Mouse (Mus musculus): Measurements from ENCODE around the gene Zfp747. TPM values are rescaled to one million over a fixed set of nuclear protein-coding genes. Genes with fewer than 3 reads are reported as not detected.
A peak's percentile ranks its signal among the peaks of the same experiment; 100 is the strongest.
"Not testable (repeated sequence)": the region's sequence is repeated elsewhere in the genome, so short reads cannot be mapped to it uniquely, and the experiment has no call there.

The Zfp747 gene
- polyA plus RNA-seq (2011; ENCODE audit: insufficient read depth, insufficient read length, low replicate concordance, missing spikeins): 2.8 and 3.9 TPM in 2 replicates

DNA sequence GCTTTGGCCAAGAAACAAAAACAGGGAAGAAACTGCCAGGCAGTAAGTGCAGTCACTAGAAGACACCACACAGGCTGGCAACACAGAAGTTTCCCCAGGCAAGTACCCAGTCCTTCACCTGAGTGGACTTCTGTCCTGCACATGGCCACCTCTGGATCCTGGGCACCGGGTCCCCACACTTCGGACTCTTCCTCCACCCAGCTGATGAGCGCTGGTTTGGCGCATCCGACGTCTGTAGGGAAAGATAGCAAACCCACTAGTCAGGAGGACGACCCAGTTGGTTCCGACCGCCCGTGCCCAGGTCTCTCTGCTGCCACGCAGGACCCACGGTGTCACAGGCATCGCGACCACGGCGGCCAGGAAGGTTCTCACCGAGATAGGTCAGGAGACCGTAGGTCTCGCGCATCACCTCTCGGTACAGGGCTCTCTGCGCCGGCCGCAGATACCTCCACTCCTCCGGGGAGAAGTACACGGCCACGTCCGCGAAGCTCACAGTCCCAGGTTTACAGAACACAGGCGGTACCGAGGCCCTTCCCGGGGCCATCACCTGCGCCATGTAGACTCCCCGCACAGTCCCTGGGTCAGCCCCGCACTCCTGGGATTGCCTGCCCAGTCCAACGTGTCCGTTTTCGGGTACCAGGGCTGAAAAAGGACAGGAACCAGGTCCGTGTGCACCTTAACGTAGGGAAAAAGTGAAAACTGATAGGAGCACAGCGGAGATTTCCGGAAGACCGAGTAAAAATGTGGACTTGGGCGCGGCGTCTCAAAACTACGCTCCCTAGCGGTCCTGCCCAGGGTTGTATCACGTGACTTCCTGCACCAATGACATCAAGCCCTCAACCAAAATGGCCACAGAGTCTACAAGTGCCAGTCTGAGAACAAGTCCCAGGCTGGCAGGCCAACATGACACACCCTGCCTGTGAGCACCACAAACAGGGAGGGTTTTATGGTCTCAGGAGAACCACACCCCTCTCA, at the start of gene Zfp747:
Gene Zfp747 (minus strand): TSS at position 780 of the 975 bp plus-strand sequence.
- Histone ChIP-seq H3K4me3 (replicated peaks; ENCODE audit: control insufficient read depth, low read depth, low read length) (peak within 1 kb of the TSS; percentile 96), H3K27ac (ENCODE audit: control insufficient read depth, insufficient read depth, low read depth, low read length, poor library complexity) (peak within 1 kb of the TSS; percentile 28)
- WGBS: under 1% methylated on average over 49 of the region's 49 CpGs
- H3K4me1 ChIP-seq (ENCODE audit: control insufficient read depth, insufficient read depth, low read length): not testable (repeated sequence)
- TF ChIP-seq CTCF (IDR thresholded peaks at IDR 0.05; ENCODE audit: control insufficient read depth, insufficient read depth, low read length): peak; percentile 68

DNA sequence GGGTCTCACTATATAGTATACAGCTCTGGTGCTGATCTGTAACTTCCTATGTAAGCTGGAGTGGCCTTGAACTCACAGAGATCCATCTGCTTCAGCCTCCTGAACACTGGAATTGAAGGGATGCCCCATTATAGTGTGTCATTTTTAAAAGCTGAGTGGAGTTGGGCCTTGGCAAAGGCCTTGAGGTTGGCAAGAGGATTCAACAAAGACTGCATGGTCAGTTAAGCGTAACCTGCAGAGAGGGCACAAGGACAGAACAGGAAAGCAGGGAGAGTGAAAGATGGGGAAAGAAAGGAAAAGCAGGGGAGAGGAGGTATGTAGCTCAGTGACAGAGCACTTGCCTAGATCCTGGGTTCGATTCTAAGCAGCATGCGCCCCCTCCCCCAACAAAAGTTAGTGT, 49.4 kb upstream of the Zfp747 start:
- no peak overlapping the region for H3K27ac ChIP-seq (ENCODE audit: control insufficient read depth, insufficient read depth, low read depth, low read length, poor library complexity)
- TF ChIP-seq POLR2A (IDR thresholded peaks at IDR 0.05; ENCODE audit: borderline replicate concordance, control insufficient read depth, low read depth, low read length) (no peak), CTCF (IDR thresholded peaks at IDR 0.05; ENCODE audit: control insufficient read depth, insufficient read depth, low read length) (no peak)
- H3K4me3 ChIP-seq (replicated peaks; ENCODE audit: control insufficient read depth, low read depth, low read length): no peak overlapping the region
- 79% methylated on average over 3 of the region's 3 CpGs for WGBS
- H3K4me1 ChIP-seq (ENCODE audit: control insufficient read depth, insufficient read depth, low read length): peaks cover 2% of the 10 kb centered on the region; the same call in 1 of the 2 replicates

DNA sequence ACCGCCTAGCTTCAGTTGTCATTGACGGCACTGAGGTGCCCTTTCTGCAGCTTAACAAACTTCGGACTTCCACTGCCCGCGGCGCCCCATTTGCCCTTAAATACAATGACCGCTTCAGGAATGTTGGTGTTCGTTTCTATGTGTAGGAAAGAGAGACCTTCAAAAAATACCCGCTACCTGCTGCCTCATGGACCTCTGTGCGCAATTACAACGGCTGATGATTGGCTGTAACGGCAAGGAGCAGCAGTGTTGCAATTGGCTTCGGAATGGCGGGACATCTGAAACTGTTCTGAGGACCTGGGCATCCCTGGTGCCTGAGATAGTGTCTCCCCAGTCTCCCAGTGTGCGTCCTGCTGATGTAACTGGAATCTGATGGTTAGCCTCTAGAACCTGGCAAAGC, 46.4 kb upstream of the Zfp747 start:
- peak overlapping the region; percentile 79 for H3K4me3 ChIP-seq (replicated peaks; ENCODE audit: control insufficient read depth, low read depth, low read length)
- 2% methylated on average over 15 of the region's 15 CpGs for whole genome bisulfite sequencing
- H3K27ac ChIP-seq (ENCODE audit: control insufficient read depth, insufficient read depth, low read depth, low read length, poor library complexity): peak overlapping the region; percentile 4
- TF ChIP-seq POLR2A (IDR thresholded peaks at IDR 0.05; ENCODE audit: borderline replicate concordance, control insufficient read depth, low read depth, low read length) (no peak), CTCF (IDR thresholded peaks at IDR 0.05; ENCODE audit: control insufficient read depth, insufficient read depth, low read length) (no peak)
- peaks cover 2% of the 10 kb centered on the region; the same call in 1 of the 2 replicates for H3K4me1 ChIP-seq (ENCODE audit: control insufficient read depth, insufficient read depth, low read length)

DNA sequence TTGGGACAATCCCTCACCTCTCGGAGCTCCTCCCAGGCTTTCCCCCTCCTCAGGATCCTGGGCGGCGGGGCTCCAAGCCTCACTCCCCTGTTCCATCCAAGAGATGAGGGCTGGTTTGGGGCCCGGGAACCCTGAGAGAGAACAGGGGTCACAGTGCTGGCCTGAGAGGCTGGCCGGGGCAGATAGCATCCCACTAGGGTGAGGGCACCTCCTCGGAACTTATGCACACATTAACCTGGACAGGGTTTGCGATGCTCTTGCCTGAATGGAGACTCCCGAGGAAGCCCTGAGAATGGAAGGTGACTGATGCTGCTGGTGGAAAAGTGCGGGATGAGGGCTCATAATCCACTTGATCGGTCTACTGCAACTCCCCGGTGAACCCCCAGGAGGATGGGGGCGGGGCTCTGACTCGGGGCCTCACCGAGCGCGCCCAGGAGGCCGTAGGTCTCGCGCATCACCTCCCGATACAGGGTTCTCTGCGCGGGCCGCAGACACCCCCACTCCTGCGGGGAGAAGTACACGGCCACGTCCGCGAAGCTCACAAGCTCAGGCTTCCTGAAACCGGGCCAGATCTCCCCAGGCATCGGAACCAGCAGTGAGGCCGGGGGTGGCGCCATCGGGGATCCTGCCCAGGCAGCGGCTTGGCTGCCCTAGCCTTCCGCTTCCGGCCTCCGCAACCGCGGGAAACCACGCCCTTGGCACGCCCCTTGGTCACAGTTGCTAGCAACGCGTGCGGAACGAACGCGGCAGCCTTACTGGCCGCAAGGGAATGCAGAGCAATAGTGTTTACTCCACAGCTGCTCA, 45.7 kb upstream of the Zfp747 start, which contains the start of gene Zfp688:
Gene Zfp688 (minus strand): TSS at position 681 of the 804 bp plus-strand sequence.
- Histone ChIP-seq H3K27ac (ENCODE audit: control insufficient read depth, insufficient read depth, low read depth, low read length, poor library complexity) (peak within 1 kb of the TSS; percentile 90), H3K4me1 (ENCODE audit: control insufficient read depth, insufficient read depth, low read length) (peaks cover 2% of the 10 kb centered on the region; the same call in 1 of the 2 replicates), H3K4me3 (replicated peaks; ENCODE audit: control insufficient read depth, low read depth, low read length) (peak within 1 kb of the TSS; percentile 79)
- peak; percentile 25; the same call in 1 of the 2 replicates for TF ChIP-seq CTCF (IDR thresholded peaks at IDR 0.05; ENCODE audit: control insufficient read depth, insufficient read depth, low read length)
- peak; percentile 96; the same call in 1 of the 2 replicates for TF ChIP-seq POLR2A (IDR thresholded peaks at IDR 0.05; ENCODE audit: borderline replicate concordance, control insufficient read depth, low read depth, low read length)
- 2% methylated on average over 48 of the region's 48 CpGs for WGBS

DNA sequence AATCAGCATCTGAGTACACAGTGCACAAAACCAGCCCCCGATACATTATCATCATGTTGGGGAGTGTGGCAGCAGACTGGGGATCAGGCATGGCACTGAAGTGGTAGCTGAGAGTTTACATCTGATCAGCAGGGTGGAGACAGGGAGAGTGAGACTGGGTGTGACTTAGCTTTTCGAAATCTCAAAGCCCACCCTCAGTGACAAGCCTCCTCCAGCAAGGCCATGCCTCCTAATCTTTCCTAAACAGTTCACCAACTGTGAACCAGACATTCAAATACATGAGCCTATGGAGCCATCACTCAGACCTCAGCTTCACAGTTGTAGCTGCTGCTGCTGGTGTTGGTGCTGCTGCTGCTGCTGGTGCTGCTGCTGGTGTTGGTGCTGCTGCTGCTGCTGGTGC, 35.6 kb upstream of the Zfp747 start:
- WGBS: 50% methylated on average over 2 of the region's 2 CpGs
- H3K4me1 ChIP-seq (ENCODE audit: control insufficient read depth, insufficient read depth, low read length): 0 out of 2 replicates have a peak, but pooled peaks cover 1% of the 10 kb centered on the region
- TF ChIP-seq CTCF (IDR thresholded peaks at IDR 0.05; ENCODE audit: control insufficient read depth, insufficient read depth, low read length) (no peak), POLR2A (IDR thresholded peaks at IDR 0.05; ENCODE audit: borderline replicate concordance, control insufficient read depth, low read depth, low read length) (no peak)

DNA sequence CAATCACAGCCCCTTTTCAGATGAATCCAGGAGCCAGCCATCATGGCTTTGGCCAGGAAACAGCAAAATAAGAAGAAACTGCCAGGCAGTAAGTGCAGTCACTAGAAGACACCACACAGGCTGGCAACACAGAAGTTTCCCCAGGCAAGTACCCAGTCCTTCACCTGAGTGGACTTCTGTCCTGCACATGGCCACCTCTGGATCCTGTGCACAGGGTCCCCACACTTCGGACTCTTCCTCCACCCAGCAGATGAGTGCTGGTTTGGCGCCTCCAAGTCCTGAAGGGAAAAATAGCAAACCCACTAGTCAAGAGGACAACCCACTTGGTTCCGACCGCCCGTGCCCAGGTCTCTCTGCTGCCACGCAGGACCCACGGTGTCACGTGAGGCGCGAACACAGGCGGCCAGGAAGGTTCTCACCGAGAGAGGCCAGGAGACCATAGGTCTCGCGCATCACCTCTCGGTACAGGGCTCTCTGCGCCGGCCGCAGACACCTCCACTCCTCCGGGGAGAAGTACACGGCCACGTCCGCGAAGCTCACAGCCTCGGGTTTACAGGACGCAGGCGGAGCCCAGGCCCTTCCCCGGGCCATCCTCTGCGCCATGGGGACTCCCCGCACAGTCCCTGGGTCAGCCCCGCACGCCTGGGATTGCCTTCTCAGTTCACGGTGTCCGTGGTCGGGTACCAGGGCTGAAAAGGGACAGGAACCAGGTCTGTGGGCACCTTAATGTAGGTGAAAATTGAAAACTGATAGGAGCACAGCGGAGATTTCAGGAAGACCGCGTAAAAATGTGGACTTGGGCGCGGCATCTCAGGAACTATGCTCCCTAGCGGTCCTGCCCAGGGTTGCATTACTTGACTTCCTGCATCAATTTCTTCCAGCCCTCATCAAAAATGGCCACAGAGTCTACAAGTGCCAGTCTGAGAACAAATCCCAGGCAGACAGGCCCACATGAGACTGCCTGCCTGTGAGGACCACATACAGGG, 30.4 kb upstream of the Zfp747 start, which contains the start of gene Zfp764:
Gene Zfp764 (minus strand): TSS at position 821 of the 986 bp plus-strand sequence.
- peak within 1 kb of the TSS; percentile 73 for H3K4me3 ChIP-seq (replicated peaks; ENCODE audit: control insufficient read depth, low read depth, low read length)
- H3K4me1 ChIP-seq (ENCODE audit: control insufficient read depth, insufficient read depth, low read length): not testable (repeated sequence)
- peak within 1 kb of the TSS; percentile 43 for H3K27ac ChIP-seq (ENCODE audit: control insufficient read depth, insufficient read depth, low read depth, low read length, poor library complexity)
- TF ChIP-seq CTCF (IDR thresholded peaks at IDR 0.05; ENCODE audit: control insufficient read depth, insufficient read depth, low read length): peak; percentile 57
- TF ChIP-seq POLR2A (IDR thresholded peaks at IDR 0.05; ENCODE audit: borderline replicate concordance, control insufficient read depth, low read depth, low read length): peak; percentile 32; the same call in 1 of the 2 replicates
- WGBS: under 1% methylated on average over 40 of the region's 40 CpGs

More for the DNA sequence above, 35.6 kb upstream of the Zfp747 start:
- H3K27ac ChIP-seq (ENCODE audit: control insufficient read depth, insufficient read depth, low read depth, low read length, poor library complexity): no peak overlapping the region
- no peak overlapping the region for H3K4me3 ChIP-seq (replicated peaks; ENCODE audit: control insufficient read depth, low read depth, low read length)

DNA sequence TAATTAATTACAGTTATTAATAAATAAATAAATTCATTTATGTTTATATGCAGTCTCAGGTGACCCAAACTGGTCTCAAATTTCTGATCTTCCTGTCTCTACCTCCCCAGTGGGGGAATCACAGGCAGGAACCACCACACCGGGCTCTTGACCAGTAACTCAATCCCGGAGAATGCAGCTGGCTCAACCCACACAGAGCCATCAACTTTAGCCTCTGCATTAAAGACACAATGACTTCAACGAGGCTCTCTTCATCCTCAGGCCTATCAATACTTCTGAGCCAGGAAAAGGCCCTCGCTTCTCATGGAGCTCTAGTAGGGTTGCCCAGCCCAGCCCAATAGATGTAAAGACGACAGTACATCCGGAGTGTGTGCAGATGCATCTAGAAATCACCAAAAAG, 28.3 kb upstream of the Zfp747 start:
- H3K4me3 ChIP-seq (replicated peaks; ENCODE audit: control insufficient read depth, low read depth, low read length); H3K4me1 ChIP-seq (ENCODE audit: control insufficient read depth, insufficient read depth, low read length); H3K27ac ChIP-seq (ENCODE audit: control insufficient read depth, insufficient read depth, low read depth, low read length, poor library complexity): not testable (repeated sequence)
- 86% methylated on average over 6 of the region's 6 CpGs for WGBS
